8 mouse cellular contexts compared by ENCODE assay signal in genomic region chr16:22162066-22162511, GRCm38 (mm10). TPM values are rescaled to one million over a fixed set of nuclear protein-coding genes. Genes with fewer than 3 reads are reported as not detected.
DNase-seq lines count a peak whose midpoint lies in the region; ATAC-seq and TF ChIP-seq lines count a peak whose summit lies in the region.

No protein-coding gene starts in this region.

- H3K9me3 ChIP-seq in kidney, postnatal 0 days (replicated peaks; ENCODE audit: low read length), result no peaks in the 10 kb centered on the region
- H3K9me3 ChIP-seq in embryonic facial prominence, embryonic 14.5 days (ENCODE audit: control insufficient read depth, low read length), result no peaks in the 10 kb centered on the region
- no peaks in the 10 kb centered on the region for H3K9me3 ChIP-seq in intestine, embryonic 15.5 days
- no peaks in the 10 kb centered on the region for H3K9me3 ChIP-seq in midbrain, embryonic 15.5 days

- peak; percentile 15; the same call in 1 of the 2 replicates for ATAC-seq in kidney, postnatal 0 days (replicated peaks; ENCODE audit: low FRiP score, low read depth)
- no peak for ATAC-seq in embryonic facial prominence, embryonic 14.5 days (ENCODE audit: low read depth)
- ATAC-seq in intestine, embryonic 15.5 days, result peak; percentile 4
- ATAC-seq in midbrain, embryonic 15.5 days (replicated peaks), result peak; percentile 34

- no peak for TF ChIP-seq CTCF in kidney, postnatal 0 days (IDR thresholded peaks at IDR 0.05; ENCODE audit: low read depth)

- DNase-seq in kidney, postnatal 0 days (ENCODE audit: low spot score), result peak; percentile 53
- DNase-seq in kidney, adult 9 months, result no peak
- peak; percentile 42 for DNase-seq in ZHBTc4 (ENCODE audit: low read depth, low spot score)
- peak; percentile 20 for DNase-seq in embryonic facial prominence, embryonic 14.5 days (ENCODE audit: low spot score)
- DNase-seq in layer of hippocampus, postnatal 25 days (ENCODE audit: extremely low spot score in 1 of 2, low spot score in 1 of 2), result no peak
- no peak for DNase-seq in Muller cell, postnatal 12 days (ENCODE audit: inconsistent ontology term)

- 0% methylated on average over 19 of the region's 19 CpGs for WGBS in kidney, postnatal 0 days
- under 1% methylated on average over 18 of the region's 19 CpGs for WGBS in embryonic facial prominence, embryonic 14.5 days
- WGBS in intestine, embryonic 15.5 days, result 1% methylated on average over 19 of the region's 19 CpGs
- under 1% methylated on average over 19 of the region's 19 CpGs for WGBS in midbrain, embryonic 15.5 days

- H3K9ac ChIP-seq in kidney, postnatal 0 days (ENCODE audit: low read depth, low read length), result peak overlapping the region; percentile 93
- H3K9ac ChIP-seq in embryonic facial prominence, embryonic 14.5 days (ENCODE audit: low read depth, low read length), result peak overlapping the region; percentile 97
- peak overlapping the region; percentile 100 for H3K9ac ChIP-seq in intestine, embryonic 15.5 days
- H3K9ac ChIP-seq in midbrain, embryonic 15.5 days, result peak overlapping the region; percentile 66

- no peaks in the 10 kb centered on the region for H3K36me3 ChIP-seq in kidney, postnatal 0 days (ENCODE audit: insufficient read depth, low read length)
- H3K36me3 ChIP-seq in embryonic facial prominence, embryonic 14.5 days (ENCODE audit: control insufficient read depth, insufficient read depth, low read length), result no peaks in the 10 kb centered on the region
- no peaks in the 10 kb centered on the region for H3K36me3 ChIP-seq in intestine, embryonic 15.5 days
- H3K36me3 ChIP-seq in midbrain, embryonic 15.5 days (replicated peaks), result no peaks in the 10 kb centered on the region

- peak overlapping the region; percentile 83 for H3K4me2 ChIP-seq in kidney, postnatal 0 days (ENCODE audit: low read length)
- H3K4me2 ChIP-seq in embryonic facial prominence, embryonic 14.5 days (ENCODE audit: low read depth, low read length), result peak overlapping the region; percentile 81
- peak overlapping the region; percentile 78 for H3K4me2 ChIP-seq in intestine, embryonic 15.5 days (replicated peaks)
- peak overlapping the region; percentile 97 for H3K4me2 ChIP-seq in midbrain, embryonic 15.5 days

- no peaks in the 10 kb centered on the region for H3K27me3 ChIP-seq in kidney, postnatal 0 days (ENCODE audit: insufficient read depth, low read length)
- H3K27me3 ChIP-seq in embryonic facial prominence, embryonic 14.5 days (replicated peaks; ENCODE audit: control insufficient read depth, insufficient read depth, low read length), result no peaks in the 10 kb centered on the region
- H3K27me3 ChIP-seq in intestine, embryonic 15.5 days (replicated peaks), result no peaks in the 10 kb centered on the region
- H3K27me3 ChIP-seq in midbrain, embryonic 15.5 days (replicated peaks), result no peaks in the 10 kb centered on the region; the same call in 1 of the 2 replicates

- H3K27ac ChIP-seq in kidney, postnatal 0 days, result peak overlapping the region; percentile 88
- H3K27ac ChIP-seq in embryonic facial prominence, embryonic 14.5 days (replicated peaks; ENCODE audit: low read depth, low read length), result peak overlapping the region; percentile 93
- H3K27ac ChIP-seq in intestine, embryonic 15.5 days, result peak overlapping the region; percentile 95
- H3K27ac ChIP-seq in midbrain, embryonic 15.5 days, result peak overlapping the region; percentile 73

- H3K4me3 ChIP-seq in kidney, postnatal 0 days (replicated peaks; ENCODE audit: low read depth, low read length), result peak overlapping the region; percentile 99
- H3K4me3 ChIP-seq in embryonic facial prominence, embryonic 14.5 days (ENCODE audit: low read depth, low read length), result peak overlapping the region; percentile 96
- peak overlapping the region; percentile 100 for H3K4me3 ChIP-seq in intestine, embryonic 15.5 days (replicated peaks)
- peak overlapping the region; percentile 95 for H3K4me3 ChIP-seq in midbrain, embryonic 15.5 days

- no peaks in the 10 kb centered on the region for H3K4me1 ChIP-seq in kidney, postnatal 0 days (replicated peaks; ENCODE audit: insufficient read depth, low read length)
- H3K4me1 ChIP-seq in embryonic facial prominence, embryonic 14.5 days (ENCODE audit: control insufficient read depth, insufficient read depth, low read length), result peaks cover 17% of the 10 kb centered on the region
- no peaks in the 10 kb centered on the region; the same call in 1 of the 2 replicates for H3K4me1 ChIP-seq in intestine, embryonic 15.5 days (replicated peaks)
- peaks cover 23% of the 10 kb centered on the region for H3K4me1 ChIP-seq in midbrain, embryonic 15.5 days

RNA-seq across cellular contexts. Expression of gene Igf2bp2, which starts 1.0 kb away (rescaled TPM):
- 34.8 and 35.0 TPM in 2 replicates for polyA plus RNA-seq in kidney, postnatal 0 days (2015; fragmentation: Nextera tagmentation; extraction: Ambion mirVana)
- 74.7 and 81.4 TPM in 2 replicates for polyA plus RNA-seq in embryonic facial prominence, embryonic 14.5 days (2014; fragmentation: Nextera tagmentation; extraction: Ambion mirVana)
- 107 and 116 TPM in 2 replicates for polyA plus RNA-seq in intestine, embryonic 15.5 days (2015; fragmentation: Nextera tagmentation; extraction: Ambion mirVana)
- polyA plus RNA-seq in midbrain, embryonic 15.5 days (2015; fragmentation: Nextera tagmentation; extraction: Ambion mirVana), result 15.1 and 16.6 TPM in 2 replicates
- total RNA-seq in layer of hippocampus, postnatal 25 days (2021), result under 1 TPM; 0.33 to 0.42 TPM

Comparison
In these comparisons a context has a peak if more than half of its experiments do, and no peak if none do; other contexts are left out.
1. DNase-seq: peak in kidney, postnatal 0 days (single experiment), ZHBTc4 (single experiment) and embryonic facial prominence, embryonic 14.5 days (single experiment); none in kidney, adult 9 months (single experiment), layer of hippocampus, postnatal 25 days (0 of 2) and Muller cell, postnatal 12 days (single experiment).
2. Peak in every context shown above with its lines, with median percentiles within 50 percentile points of each other: H3K27ac ChIP-seq, H3K4me2 ChIP-seq, H3K4me3 ChIP-seq and H3K9ac ChIP-seq.